Mouse (Mus musculus) limb, embryonic 11.5 days (tissue): Measurements from ENCODE around the gene Dlg3. TPM values are rescaled to one million over a fixed set of nuclear protein-coding genes. Genes with fewer than 3 reads are reported as not detected.
A peak's percentile ranks its signal among the peaks of the same experiment; 100 is the strongest.

Experiments
- ATAC-seq: fragments of 200-750 bp; cut with Nextera tagmentation; 2 replicates; pipeline ENCODE4 v1.8.0; 2017; ENCODE audit warnings: low read depth; ENCODE audit not compliant: insufficient number of reproducible peaks, low FRiP score, low TSS enrichment
- DNase-seq: peaks from one replicate; pipeline ENCODE4 v3.0.0-alpha.2; 2015; ENCODE audit warnings: low spot score
- H3K27ac ChIP-seq: fragments of 300-500 bp; sonication (generic); replicated peaks from 2 replicates; pipeline ENCODE4 v1.5.1; 2014; ENCODE audit warnings: low read depth, mild to moderate bottlenecking, low read length
- H3K27me3 ChIP-seq: fragments of 300-500 bp; sonication (generic); 2 replicates; pipeline ENCODE4 v1.6.1; 2014; ENCODE audit warnings: mild to moderate bottlenecking, low read length, mixed read lengths; ENCODE audit not compliant: control insufficient read depth, insufficient read depth
- H3K36me3 ChIP-seq: fragments of 300-500 bp; sonication (generic); 2 replicates; pipeline ENCODE4 v1.6.1; 2014; ENCODE audit warnings: mild to moderate bottlenecking, low read length, moderate library complexity, mixed read lengths; ENCODE audit not compliant: control insufficient read depth, insufficient read depth
- H3K4me1 ChIP-seq: fragments of 300-500 bp; sonication (generic); 2 replicates; pipeline ENCODE4 v1.6.1; 2014; ENCODE audit warnings: low read length, mixed read lengths; ENCODE audit not compliant: control insufficient read depth, insufficient read depth
- H3K4me2 ChIP-seq: fragments of 300-500 bp; sonication (generic); 2 replicates; pipeline ENCODE4 v1.6.1; 2014; ENCODE audit warnings: low read depth, mild to moderate bottlenecking, moderate library complexity; ENCODE audit not compliant: severe bottlenecking
- H3K4me3 ChIP-seq: fragments of 300-500 bp; sonication (generic); 2 replicates; pipeline ENCODE4 v1.5.1; 2014; ENCODE audit warnings: low read depth, low read length
- H3K9ac ChIP-seq: fragments of 300-500 bp; sonication (generic); 2 replicates; pipeline ENCODE4 v1.6.1; 2014; ENCODE audit warnings: mild to moderate bottlenecking, low read length
- H3K9me3 ChIP-seq: fragments of 300-500 bp; sonication (generic); 2 replicates; pipeline ENCODE4 v1.6.1; 2016; ENCODE audit warnings: low read length; ENCODE audit not compliant: control insufficient read depth
- WGBS: fragments of 180-500 bp; shearing (Covaris S2); extraction: QIAGEN DNeasy Blood & Tissue Kit; methylation state at CpG from one replicate; pipeline ENCODE4 v1.1.7; 2014; 5-methylcytosine and 5-hydroxymethylcytosine counted together
- polyA plus RNA-seq: library from polyadenylated mRNA; unstranded; fragments of >200 nt; fragmentation: Nextera tagmentation; extraction: Ambion mirVana; gene quantifications from 2 replicates; pipeline ENCODE4 v1.2.1, GENCODE M21; 2014

Dlg3 gene
- polyA plus RNA-seq, 1 experiment from 2014 or later: 11.4 TPM

GRCm38 (mm10) chrX:100777655-100778234 is 10.2 kb downstream of the Dlg3 start:
- Histone ChIP-seq H3K27me3 (peaks cover 3% of the 10 kb centered on the region; the same call in 1 of the 2 replicates), H3K4me1 (no peaks in the 10 kb centered on the region), H3K36me3 (no peaks in the 10 kb centered on the region), H3K4me3 (peak overlapping the region; percentile 57), H3K4me2 (peak overlapping the region; percentile 55), H3K9ac (peak overlapping the region; percentile 81), H3K27ac (peak overlapping the region; percentile 82), H3K9me3 (no peaks in the 10 kb centered on the region)
- 25% methylated on average over 10 of the region's 10 CpGs for WGBS
- no peak for ATAC-seq
- DNase-seq: peak; percentile 38

- WGBS: 37% methylated on average over 5 of the region's 5 CpGs
- Histone ChIP-seq H3K27ac (no peak overlapping the region), H3K9ac (peak overlapping the region; percentile 81)
These were observed 10.9 kb downstream of the Dlg3 start for GRCm38 (mm10) chrX:100778397-100778796.

GRCm38 (mm10) chrX:100789322-100789721 is 21.8 kb downstream of the Dlg3 start:
- Histone ChIP-seq H3K4me3 (no peak overlapping the region), H3K4me2 (no peak overlapping the region), H3K9me3 (no peaks in the 10 kb centered on the region), H3K36me3 (no peaks in the 10 kb centered on the region), H3K4me1 (no peaks in the 10 kb centered on the region), H3K9ac (no peak overlapping the region), H3K27me3 (no peaks in the 10 kb centered on the region), H3K27ac (no peak overlapping the region)
- no peak for DNase-seq
- ATAC-seq: no peak
- WGBS: 62% methylated on average over 4 of the region's 4 CpGs

More at GRCm38 (mm10) chrX:100778397-100778796, 10.9 kb downstream of the Dlg3 start:
- H3K4me3 ChIP-seq: peak overlapping the region; percentile 57
- H3K9me3 ChIP-seq: no peaks in the 10 kb centered on the region
- DNase-seq (no peak), ATAC-seq (no peak)
- no peaks in the 10 kb centered on the region for H3K36me3 ChIP-seq
- H3K4me2 ChIP-seq: peak overlapping the region; percentile 55
- H3K27me3 ChIP-seq: peaks cover 3% of the 10 kb centered on the region; the same call in 1 of the 2 replicates
- no peaks in the 10 kb centered on the region for H3K4me1 ChIP-seq

DNA sequence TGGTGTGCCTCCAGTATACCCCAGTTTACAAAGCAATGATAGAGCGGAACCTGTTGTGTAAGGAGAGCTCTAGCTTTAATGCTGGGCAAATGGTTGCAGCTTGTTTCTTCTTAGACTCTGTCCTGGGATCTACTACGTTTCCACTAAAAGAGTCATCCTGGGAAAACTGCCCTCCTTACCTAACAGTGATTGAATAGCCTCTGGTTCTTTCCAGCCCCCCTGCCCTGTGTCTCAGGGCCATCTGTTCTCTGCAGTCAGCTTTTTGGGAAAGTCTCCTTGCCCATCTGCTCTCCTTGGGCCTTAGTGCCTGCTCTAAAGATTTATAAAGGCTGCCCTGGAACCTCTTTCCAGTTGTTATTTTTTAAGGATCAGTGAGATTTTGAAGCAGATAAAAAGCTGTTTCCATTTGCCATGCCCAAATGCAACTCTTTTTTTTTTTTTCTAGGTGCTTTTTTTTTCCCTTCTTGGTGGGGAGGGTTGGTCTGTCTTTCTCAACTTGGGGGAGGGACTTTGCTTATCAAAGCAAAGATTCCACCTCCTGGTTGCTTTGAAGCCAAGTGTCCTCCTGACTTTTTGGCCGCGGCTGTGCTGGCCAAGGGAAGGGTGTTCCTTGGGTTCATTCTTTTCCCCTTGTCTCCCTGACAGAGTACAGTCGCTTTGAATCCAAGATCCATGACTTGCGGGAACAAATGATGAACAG is 28.7 kb downstream of the Dlg3 start:
- no peak overlapping the region for H3K4me2 ChIP-seq
- H3K4me1 ChIP-seq: no peaks in the 10 kb centered on the region
- H3K27ac ChIP-seq: no peak overlapping the region
- ATAC-seq (no peak), DNase-seq (no peak)
- WGBS: 64% methylated on average over 6 of the region's 6 CpGs
- no peak overlapping the region for H3K9ac ChIP-seq
- no peaks in the 10 kb centered on the region for H3K9me3 ChIP-seq
- no peak overlapping the region for H3K4me3 ChIP-seq
- H3K27me3 ChIP-seq: no peaks in the 10 kb centered on the region
- no peaks in the 10 kb centered on the region; the same call in 1 of the 2 replicates for H3K36me3 ChIP-seq

DNA sequence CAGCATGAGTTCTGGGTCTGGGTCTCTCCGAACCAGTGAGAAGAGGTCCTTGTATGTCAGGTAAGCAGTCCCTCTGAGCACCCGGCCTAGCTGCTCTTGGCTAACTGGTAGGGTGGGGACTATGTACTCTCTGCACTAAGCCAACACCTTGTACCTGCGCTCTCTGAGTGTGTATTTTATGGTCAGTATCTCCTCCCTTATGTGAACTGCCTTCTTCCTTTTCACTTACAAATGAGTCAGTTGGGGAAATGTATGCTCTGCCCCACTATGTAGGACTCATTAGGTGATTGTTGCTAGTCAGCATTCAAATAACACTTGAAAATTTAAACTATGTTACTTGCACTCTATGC is 29.2 kb downstream of the Dlg3 start:
- Histone ChIP-seq H3K36me3 (no peaks in the 10 kb centered on the region; the same call in 1 of the 2 replicates), H3K4me2 (no peak overlapping the region), H3K4me3 (no peak overlapping the region), H3K27me3 (no peaks in the 10 kb centered on the region), H3K9me3 (no peaks in the 10 kb centered on the region), H3K4me1 (no peaks in the 10 kb centered on the region), H3K9ac (no peak overlapping the region), H3K27ac (no peak overlapping the region)
- DNase-seq (no peak), ATAC-seq (no peak)
- WGBS: 76% methylated on average over 3 of the region's 3 CpGs

DNA sequence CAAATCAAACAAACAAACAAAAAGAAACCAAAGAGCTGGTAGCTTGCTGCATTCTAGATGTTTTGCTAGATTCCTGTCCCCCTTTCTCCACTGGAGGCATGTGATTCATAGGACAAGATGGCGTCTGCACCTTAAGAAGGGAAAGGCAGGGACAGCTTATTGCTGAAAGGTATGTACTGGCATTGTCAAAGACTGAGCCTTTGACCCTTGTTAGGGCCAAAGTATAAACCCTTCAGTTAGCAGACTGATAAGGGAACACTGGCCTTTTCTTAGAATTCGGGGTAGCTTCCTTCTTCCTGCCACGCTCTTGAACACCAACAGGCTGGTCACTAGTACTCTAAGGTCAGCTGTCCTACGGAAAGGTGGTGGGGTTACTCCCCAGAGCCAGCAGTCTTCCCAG is 29.8 kb downstream of the Dlg3 start:
- H3K27me3 ChIP-seq: no peaks in the 10 kb centered on the region
- H3K36me3 ChIP-seq: no peaks in the 10 kb centered on the region; the same call in 1 of the 2 replicates
- ATAC-seq: no peak
- DNase-seq: no peak
- H3K4me2 ChIP-seq: no peak overlapping the region
- WGBS: 63% methylated on average over 4 of the region's 4 CpGs
- no peaks in the 10 kb centered on the region for H3K9me3 ChIP-seq
- H3K9ac ChIP-seq: no peak overlapping the region
- H3K27ac ChIP-seq: no peak overlapping the region
- H3K4me1 ChIP-seq: no peaks in the 10 kb centered on the region
- H3K4me3 ChIP-seq: no peak overlapping the region

GRCm38 (mm10) chrX:100797851-100798527 is 30.5 kb downstream of the Dlg3 start:
- no peak for DNase-seq
- Histone ChIP-seq H3K9me3 (no peaks in the 10 kb centered on the region), H3K27me3 (no peaks in the 10 kb centered on the region), H3K4me2 (no peak overlapping the region), H3K4me3 (no peak overlapping the region), H3K36me3 (no peaks in the 10 kb centered on the region; the same call in 1 of the 2 replicates), H3K27ac (no peak overlapping the region), H3K4me1 (no peaks in the 10 kb centered on the region), H3K9ac (no peak overlapping the region)
- no peak for ATAC-seq
- 76% methylated on average over 7 of the region's 7 CpGs for WGBS

DNA sequence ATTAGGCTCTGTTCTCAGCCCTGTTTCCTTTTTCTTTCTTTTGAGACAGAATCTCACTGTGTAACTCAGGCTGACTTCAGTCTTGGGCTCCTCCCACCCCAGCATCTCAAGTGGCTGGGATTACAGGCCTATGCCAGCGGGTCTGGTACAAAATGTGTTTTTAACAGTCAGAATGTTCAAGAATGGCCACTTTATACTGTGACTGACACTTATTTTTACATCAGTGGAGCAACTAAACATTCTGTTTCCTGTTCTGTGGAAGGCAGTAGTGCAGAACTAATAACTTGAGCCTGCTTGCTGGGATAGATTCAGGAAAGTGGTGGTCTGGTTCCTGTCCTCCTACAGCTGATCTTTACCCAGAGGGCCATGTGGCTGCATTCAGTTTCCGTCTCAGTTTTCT is 33.1 kb downstream of the Dlg3 start:
- peak; percentile 31; the same call in 1 of the 2 replicates for ATAC-seq
- DNase-seq: no peak

More for the DNA sequence above, 33.1 kb downstream of the Dlg3 start:
- Histone ChIP-seq H3K36me3 (no peaks in the 10 kb centered on the region; the same call in 1 of the 2 replicates), H3K4me2 (no peak overlapping the region), H3K4me3 (no peak overlapping the region), H3K9me3 (no peaks in the 10 kb centered on the region), H3K9ac (no peak overlapping the region), H3K27ac (no peak overlapping the region), H3K4me1 (no peaks in the 10 kb centered on the region), H3K27me3 (no peaks in the 10 kb centered on the region)
- WGBS: 31% methylated on average over 2 of the region's 2 CpGs
